Mouse (Mus musculus) forebrain, embryonic 11.5 days (tissue): ENCODE measurements at regions not wholly inside any gene's neighbourhood (a gene's known extent, or its start where the extent isn't known, plus 50 kb on each side); places are given as distances from the start of the nearest gene placed in this dataset.

ENCODE experiments used
- ATAC-seq: fragments of 200-750 bp; cut with Nextera tagmentation; replicated peaks from 2 replicates; pipeline ENCODE4 v1.8.0; 2017; ENCODE audit warnings: moderate TSS enrichment; ENCODE audit not compliant: low FRiP score
- DNase-seq: peaks from one replicate; pipeline ENCODE4 v3.0.0-alpha.2; 2017; ENCODE audit warnings: low spot score
- H3K27ac ChIP-seq: fragments of 300-500 bp; sonication (generic); 2 replicates; pipeline ENCODE4 v1.5.1; 2014; ENCODE audit warnings: low read depth, low read length
- H3K27me3 ChIP-seq: fragments of 300-500 bp; sonication (generic); 2 replicates; pipeline ENCODE4 v1.6.1; 2014; ENCODE audit warnings: mild to moderate bottlenecking, low read length, mixed read lengths; ENCODE audit not compliant: control insufficient read depth, insufficient read depth
- H3K36me3 ChIP-seq: fragments of 300-500 bp; sonication (generic); 2 replicates; pipeline ENCODE4 v1.6.1; 2014; ENCODE audit warnings: mild to moderate bottlenecking, low read length, moderate library complexity, mixed read lengths; ENCODE audit not compliant: control insufficient read depth, insufficient read depth
- H3K4me1 ChIP-seq: fragments of 300-500 bp; sonication (generic); replicated peaks from 2 replicates; pipeline ENCODE4 v1.6.1; 2014; ENCODE audit warnings: low read length, mixed read lengths; ENCODE audit not compliant: control insufficient read depth, insufficient read depth
- H3K4me2 ChIP-seq: fragments of 300-500 bp; sonication (generic); 2 replicates; pipeline ENCODE4 v1.6.1; 2014; ENCODE audit warnings: low read depth, mild to moderate bottlenecking, low read length, moderate library complexity, mixed read lengths; ENCODE audit not compliant: severe bottlenecking
- H3K4me3 ChIP-seq: fragments of 300-500 bp; sonication (generic); 2 replicates; pipeline ENCODE4 v1.5.1; 2014; ENCODE audit warnings: low read depth, low read length
- H3K9ac ChIP-seq: fragments of 300-500 bp; sonication (generic); 2 replicates; pipeline ENCODE4 v1.6.1; 2014; ENCODE audit warnings: low read length
- H3K9me3 ChIP-seq: fragments of 300-500 bp; sonication (generic); 2 replicates; pipeline ENCODE4 v1.6.1; 2016; ENCODE audit warnings: low read length, mixed read lengths; ENCODE audit not compliant: control insufficient read depth
- WGBS: fragments of 180-500 bp; shearing (Covaris S2); extraction: QIAGEN DNeasy Blood & Tissue Kit; methylation state at CpG from one replicate; pipeline ENCODE4 v1.1.7; 2014; 5-methylcytosine and 5-hydroxymethylcytosine counted together

- Histone ChIP-seq H3K4me2 (no peak overlapping the region), H3K27me3 (no peaks in the 10 kb centered on the region), H3K9ac (no peak overlapping the region), H3K9me3 (no peaks in the 10 kb centered on the region), H3K27ac (no peak overlapping the region), H3K4me1 (no peaks in the 10 kb centered on the region), H3K4me3 (no peak overlapping the region), H3K36me3 (no peaks in the 10 kb centered on the region)
- no peak for DNase-seq
- no peak for ATAC-seq
- WGBS: 83% methylated on average over 1 of the region's 1 CpGs
These were observed 3482.2 kb upstream of the Gm7489 start for GRCm38 (mm10) chr15:50402551-50402950.

GRCm38 (mm10) chr15:50403883-50404282 is 3480.8 kb upstream of the Gm7489 start:
- no peak for ATAC-seq
- Histone ChIP-seq H3K27ac (no peak overlapping the region), H3K27me3 (no peaks in the 10 kb centered on the region), H3K9me3 (no peaks in the 10 kb centered on the region), H3K9ac (no peak overlapping the region), H3K4me3 (no peak overlapping the region), H3K36me3 (no peaks in the 10 kb centered on the region), H3K4me1 (no peaks in the 10 kb centered on the region), H3K4me2 (no peak overlapping the region)
- WGBS: 95% methylated on average over 2 of the region's 2 CpGs
- no peak for DNase-seq

- H3K9me3 ChIP-seq: no peaks in the 10 kb centered on the region
- H3K4me3 ChIP-seq: no peak overlapping the region
- no peak overlapping the region for H3K27ac ChIP-seq
- 57% methylated on average over 2 of the region's 2 CpGs for WGBS
- no peak overlapping the region for H3K9ac ChIP-seq
- H3K4me2 ChIP-seq: no peak overlapping the region
- no peaks in the 10 kb centered on the region for H3K36me3 ChIP-seq
- no peak for ATAC-seq
- H3K27me3 ChIP-seq: no peaks in the 10 kb centered on the region
- no peak for DNase-seq
- H3K4me1 ChIP-seq: no peaks in the 10 kb centered on the region
These were observed 3475.7 kb upstream of the Gm7489 start for GRCm38 (mm10) chr15:50408985-50409384.

- Histone ChIP-seq H3K9me3 (no peaks in the 10 kb centered on the region), H3K27me3 (no peaks in the 10 kb centered on the region), H3K4me3 (no peak overlapping the region), H3K27ac (no peak overlapping the region), H3K9ac (no peak overlapping the region), H3K4me2 (no peak overlapping the region), H3K4me1 (no peaks in the 10 kb centered on the region), H3K36me3 (no peaks in the 10 kb centered on the region)
- 95% methylated on average over 1 of the region's 1 CpGs for WGBS
- DNase-seq (no peak), ATAC-seq (no peak)
These were observed 3467.1 kb upstream of the Gm7489 start for GRCm38 (mm10) chr15:50417641-50418040.

- no peak overlapping the region for H3K4me2 ChIP-seq
- no peak overlapping the region for H3K9ac ChIP-seq
- no peaks in the 10 kb centered on the region for H3K4me1 ChIP-seq
- ATAC-seq (no peak), DNase-seq (no peak)
- no peaks in the 10 kb centered on the region for H3K27me3 ChIP-seq
- H3K4me3 ChIP-seq: no peak overlapping the region
- no peak overlapping the region for H3K27ac ChIP-seq
- no peaks in the 10 kb centered on the region for H3K36me3 ChIP-seq
- no peaks in the 10 kb centered on the region for H3K9me3 ChIP-seq
- 76% methylated on average over 5 of the region's 5 CpGs for WGBS
These were observed 3461.5 kb upstream of the Gm7489 start for GRCm38 (mm10) chr15:50423082-50423665.

- H3K9me3 ChIP-seq: no peaks in the 10 kb centered on the region
- H3K9ac ChIP-seq: no peak overlapping the region
- ATAC-seq: no peak
- DNase-seq: no peak
- no peak overlapping the region for H3K27ac ChIP-seq
- H3K27me3 ChIP-seq: no peaks in the 10 kb centered on the region
- WGBS: 73% methylated on average over 2 of the region's 2 CpGs
- no peaks in the 10 kb centered on the region for H3K4me1 ChIP-seq
- no peaks in the 10 kb centered on the region for H3K36me3 ChIP-seq
- no peak overlapping the region for H3K4me3 ChIP-seq
- H3K4me2 ChIP-seq: no peak overlapping the region
These were observed 3435.1 kb upstream of the Gm7489 start for GRCm38 (mm10) chr15:50449604-50450003.

- Histone ChIP-seq H3K27me3 (no peaks in the 10 kb centered on the region), H3K36me3 (no peaks in the 10 kb centered on the region), H3K4me3 (no peak overlapping the region), H3K4me1 (no peaks in the 10 kb centered on the region), H3K27ac (no peak overlapping the region), H3K9ac (no peak overlapping the region), H3K4me2 (no peak overlapping the region), H3K9me3 (no peaks in the 10 kb centered on the region)
- ATAC-seq (no peak), DNase-seq (no peak)
These were observed 3412.1 kb upstream of the Gm7489 start for GRCm38 (mm10) chr15:50472626-50473025.

GRCm38 (mm10) chr15:50498716-50499115 is 3386.0 kb upstream of the Gm7489 start:
- H3K27me3 ChIP-seq: no peaks in the 10 kb centered on the region
- no peaks in the 10 kb centered on the region for H3K4me1 ChIP-seq
- WGBS: 93% methylated on average over 2 of the region's 2 CpGs
- no peak overlapping the region for H3K4me2 ChIP-seq
- DNase-seq: no peak
- ATAC-seq: no peak
- no peak overlapping the region for H3K4me3 ChIP-seq
- no peaks in the 10 kb centered on the region for H3K9me3 ChIP-seq
- no peak overlapping the region for H3K9ac ChIP-seq
- no peaks in the 10 kb centered on the region for H3K36me3 ChIP-seq
- no peak overlapping the region for H3K27ac ChIP-seq

GRCm38 (mm10) chr15:50507999-50508624 is 3376.6 kb upstream of the Gm7489 start:
- no peak overlapping the region for H3K4me2 ChIP-seq
- H3K27ac ChIP-seq: no peak overlapping the region
- ATAC-seq (no peak), DNase-seq (no peak)
- no peaks in the 10 kb centered on the region for H3K9me3 ChIP-seq
- WGBS: 88% methylated on average over 3 of the region's 3 CpGs
- H3K4me3 ChIP-seq: no peak overlapping the region
- H3K4me1 ChIP-seq: no peaks in the 10 kb centered on the region
- H3K36me3 ChIP-seq: no peaks in the 10 kb centered on the region
- no peaks in the 10 kb centered on the region for H3K27me3 ChIP-seq
- H3K9ac ChIP-seq: no peak overlapping the region
